Mouse (Mus musculus): ENCODE measurements around the gene Fras1.

- no peak for TF ChIP-seq CTCF (IDR thresholded peaks at IDR 0.05; ENCODE audit: low read depth, low read length)
- no peak for TF ChIP-seq POLR2A (IDR thresholded peaks at IDR 0.05; ENCODE audit: extremely low read depth, insufficient read depth, low read length)
Measured at GRCm38 (mm10) chr5:96824769-96825327, 451.1 kb downstream of the Fras1 start.
